20 mouse cellular contexts compared by ENCODE assay signal in genomic region chr1:45320861-45321260, GRCm38 (mm10).
"Had no signal": no experiment of that assay in that cellular context is flagged by ENCODE, and none has a peak within 500 bp of the region (broad histone marks: within the 10 kb centered on the region; RNA-seq: fewer than 3 reads in every experiment).

No protein-coding gene starts in this region.

- H3K27me3 ChIP-seq: megakaryocyte, embryonic 14.5 days; midbrain, embryonic 13.5 days; midbrain, embryonic 15.5 days; neural tube, embryonic 13.5 days; neural tube, embryonic 15.5 days had no signal

- H3K4me1 ChIP-seq: megakaryocyte, embryonic 14.5 days; midbrain, embryonic 13.5 days; midbrain, embryonic 15.5 days; neural tube, embryonic 13.5 days; neural tube, embryonic 15.5 days had no signal

- H3K4me2 ChIP-seq: lung, embryonic 14.5 days; midbrain, embryonic 11.5 days; midbrain, embryonic 13.5 days; midbrain, embryonic 15.5 days; neural tube, embryonic 13.5 days; neural tube, embryonic 15.5 days had no signal

- ATAC-seq: midbrain, embryonic 13.5 days; midbrain, embryonic 15.5 days had no signal

- H3K4me3 ChIP-seq: megakaryocyte, embryonic 14.5 days; midbrain, embryonic 13.5 days; midbrain, embryonic 15.5 days; myocyte; neural tube, embryonic 13.5 days; neural tube, embryonic 15.5 days had no signal

- DNase-seq: lung, adult 18-20 months; lung, embryonic 14.5 days; lung, postnatal 14 days; lung, postnatal 36 days; retina, postnatal 1 day; right cerebral cortex, adult 18-20 months; right cerebral cortex, postnatal 25 days; right cerebral cortex, postnatal 4 days; spleen, adult 18-20 months; thymus, adult 18-20 months; thymus, postnatal 14 days; thymus, postnatal 36 days had no signal

- H3K9ac ChIP-seq: lung, embryonic 14.5 days; midbrain, embryonic 13.5 days; midbrain, embryonic 15.5 days; neural tube, embryonic 13.5 days; neural tube, embryonic 15.5 days had no signal

- H3K27ac ChIP-seq: macrophage; midbrain, embryonic 13.5 days; midbrain, embryonic 15.5 days; neural tube, embryonic 13.5 days; neural tube, embryonic 15.5 days had no signal

- H3K9me3 ChIP-seq: megakaryocyte, embryonic 14.5 days; midbrain, embryonic 13.5 days; midbrain, embryonic 15.5 days; neural tube, embryonic 13.5 days; neural tube, embryonic 15.5 days had no signal

- H3K36me3 ChIP-seq: midbrain, embryonic 13.5 days; midbrain, embryonic 15.5 days; neural tube, embryonic 13.5 days; neural tube, embryonic 15.5 days had no signal
